Mouse (Mus musculus) myocyte (in vitro differentiated cells): ENCODE measurements around the gene Rin1. TPM values are rescaled to one million over a fixed set of nuclear protein-coding genes. Genes with fewer than 3 reads are reported as not detected.

Experiments used
- H3K27me3 ChIP-seq: one replicate; pipeline ENCODE4 v1.6.1; 2011; ENCODE audit not compliant: control insufficient read depth, insufficient read depth, insufficient read length
- H3K36me3 ChIP-seq: one replicate; pipeline ENCODE4 v1.6.1; 2011; ENCODE audit not compliant: control insufficient read depth, insufficient read depth
- H3K4me2 ChIP-seq: one replicate; pipeline ENCODE4 v1.6.1; 2011; ENCODE audit warnings: low read depth, control low read depth
- H3K4me3 ChIP-seq: one replicate; pipeline ENCODE4 v1.5.1; 2011; ENCODE audit warnings: mild to moderate bottlenecking, control low read depth, moderate library complexity
- H3K79me2 ChIP-seq: one replicate; pipeline ENCODE4 v1.6.1; 2011; ENCODE audit not compliant: control insufficient read depth, insufficient read depth
- H3ac ChIP-seq: one replicate; pipeline ENCODE4 v1.6.1; 2011; ENCODE audit not compliant: control insufficient read depth, insufficient read length
- CEBPB ChIP-seq: IDR thresholded peaks from 2 replicates; pipeline ENCODE4 v1.6.1; 2011; ENCODE audit warnings: mild to moderate bottlenecking, moderate library complexity; ENCODE audit not compliant: poor library complexity, insufficient read depth, severe bottlenecking
- E2F4 ChIP-seq: IDR thresholded peaks from one replicate; pipeline ENCODE4 v1.6.1; 2011; ENCODE audit warnings: mild to moderate bottlenecking, control low read depth, moderate library complexity; ENCODE audit not compliant: insufficient read depth
- MAX ChIP-seq: IDR thresholded peaks from one replicate; pipeline ENCODE4 v1.6.1; 2011; ENCODE audit warnings: low read depth, mild to moderate bottlenecking, control low read depth
- MYOD1 ChIP-seq, 3 experiments: IDR thresholded peaks; one replicate each; pipeline ENCODE4 v1.6.1; 2011; ENCODE audit warnings: control low read depth in 2 of 3, low read depth in 2 of 3, mild to moderate bottlenecking in 2 of 3, moderate library complexity in 1 of 3; ENCODE audit not compliant: insufficient read length in 2 of 3, control insufficient read depth in 1 of 3
- MYOG ChIP-seq, 3 experiments: IDR thresholded peaks; one replicate each; pipeline ENCODE4 v1.6.1; 2011; ENCODE audit warnings: control low read depth in 2 of 3, low read depth in 2 of 3, mild to moderate bottlenecking in 2 of 3; ENCODE audit not compliant: insufficient read length in 2 of 3, control insufficient read depth in 1 of 3, insufficient read depth in 1 of 3
- POLR2A ChIP-seq: IDR thresholded peaks from one replicate; pipeline ENCODE4 v1.6.1; 2011; ENCODE audit warnings: low read depth, mild to moderate bottlenecking, control low read depth, moderate library complexity; ENCODE audit not compliant: insufficient read length
- POLR2AphosphoS2 ChIP-seq: IDR thresholded peaks from one replicate; pipeline ENCODE4 v1.6.1; 2011; ENCODE audit warnings: low read depth, control low read depth; ENCODE audit not compliant: insufficient read length
- REST ChIP-seq: IDR thresholded peaks from one replicate; pipeline ENCODE4 v1.6.1; 2011; ENCODE audit warnings: mild to moderate bottlenecking, control low read depth, moderate library complexity; ENCODE audit not compliant: insufficient read depth, insufficient read length
- SRF ChIP-seq: IDR thresholded peaks from one replicate; pipeline ENCODE4 v1.6.1; 2011; ENCODE audit warnings: low read depth; ENCODE audit not compliant: control insufficient read depth, insufficient read length
- TCF12 ChIP-seq: IDR thresholded peaks from one replicate; pipeline ENCODE4 v1.6.1; 2011; ENCODE audit warnings: mild to moderate bottlenecking, control low read depth; ENCODE audit not compliant: poor library complexity, insufficient read depth, severe bottlenecking
- TCF3 ChIP-seq: IDR thresholded peaks from one replicate; pipeline ENCODE4 v1.6.1; 2011; ENCODE audit warnings: low read depth, control low read depth; ENCODE audit not compliant: insufficient read length
- USF1 ChIP-seq: IDR thresholded peaks from one replicate; pipeline ENCODE4 v1.6.1; 2011; ENCODE audit warnings: low read depth, mild to moderate bottlenecking, control low read depth, moderate library complexity
- polyA plus RNA-seq: library from polyadenylated mRNA; unstranded; fragments of >200 nt; fragmentation: generic; extraction: Trizol; gene quantifications from one replicate; pipeline ENCODE4 v1.2.1, GENCODE M21; 2012; ENCODE audit warnings: missing spikeins

Rin1 gene
- polyA plus RNA-seq, 1 experiment = 63.9 TPM

DNA sequence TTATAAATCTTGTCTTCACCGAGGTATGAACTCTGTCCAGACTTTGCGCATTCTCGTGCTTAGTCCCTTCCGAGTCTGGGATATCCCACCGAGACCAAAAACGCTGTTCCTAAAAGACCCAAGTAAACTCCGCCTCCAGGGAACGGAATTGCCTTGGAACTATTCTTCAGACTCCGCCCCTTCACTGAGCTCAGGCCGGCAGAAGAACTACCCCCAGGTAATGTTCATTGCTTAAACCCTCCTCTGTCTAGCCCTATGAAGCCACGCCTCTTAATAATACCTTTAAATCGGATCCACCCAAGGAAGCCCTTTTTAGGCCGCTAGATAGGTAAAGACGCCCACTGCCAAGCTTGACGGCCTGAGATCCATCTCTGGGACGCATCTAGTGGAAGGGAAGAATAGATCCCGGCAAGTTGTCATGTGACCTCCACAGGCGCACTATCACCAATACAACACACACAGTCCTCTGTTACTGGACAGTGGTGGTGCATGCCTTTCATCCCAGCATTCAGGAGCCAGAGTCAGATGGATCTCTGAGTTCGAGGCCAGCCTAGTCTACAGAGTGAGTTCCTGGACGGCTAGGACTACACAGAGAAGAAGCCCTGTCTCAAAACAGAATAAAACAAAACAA, 22.2 kb downstream of the Rin1 start:
- Histone ChIP-seq H3K27me3 (no peaks in the 10 kb centered on the region), H3K4me2 (peak overlapping the region; percentile 97), H3K79me2 (no peaks in the 10 kb centered on the region), H3K4me3 (peak overlapping the region; percentile 29), H3K36me3 (no peaks in the 10 kb centered on the region), H3ac (no peak overlapping the region)
- no peak for TF ChIP-seq MYOG (IDR thresholded peaks at IDR 0.05; ENCODE audit: control insufficient read depth in 1 of 3, insufficient read depth in 1 of 3, insufficient read length in 2 of 3, low read depth in 2 of 3)
- TF ChIP-seq REST = no peak
- peak; percentile 51 for TF ChIP-seq USF1

DNA sequence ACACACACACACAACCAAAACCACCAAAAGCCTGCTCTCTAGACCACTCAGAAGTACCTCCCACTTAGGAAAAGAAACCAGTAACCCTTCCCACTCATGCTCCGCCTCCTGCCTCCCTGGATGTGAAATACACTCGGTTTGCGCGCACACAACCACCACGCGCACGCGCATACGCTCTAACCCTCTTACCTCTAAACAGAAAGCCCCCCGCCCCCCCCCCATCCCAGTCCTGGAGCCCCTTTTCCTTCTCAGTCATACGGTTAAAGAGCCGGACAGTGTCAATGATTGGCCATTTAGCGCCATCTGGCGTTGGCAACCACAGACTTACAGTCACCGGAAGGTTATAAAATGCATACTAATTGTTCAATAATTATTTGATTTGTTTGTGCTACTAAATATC, 22.7 kb downstream of the Rin1 start:
- Histone ChIP-seq H3K27me3 (no peaks in the 10 kb centered on the region), H3K79me2 (no peaks in the 10 kb centered on the region), H3K36me3 (no peaks in the 10 kb centered on the region), H3ac (no peak overlapping the region), H3K4me3 (peak overlapping the region; percentile 29), H3K4me2 (peak overlapping the region; percentile 97)
- no peak for TF ChIP-seq E2F4
- no peak for TF ChIP-seq MYOD1 (IDR thresholded peaks at IDR 0.05; ENCODE audit: control insufficient read depth in 1 of 3, insufficient read length in 2 of 3, low read depth in 2 of 3)
- no peak for TF ChIP-seq REST
- TF ChIP-seq TCF3 = no peak
- no peak for TF ChIP-seq POLR2A
- TF ChIP-seq TCF12 = no peak
- TF ChIP-seq MAX = no peak
- no peak for TF ChIP-seq MYOG (IDR thresholded peaks at IDR 0.05; ENCODE audit: control insufficient read depth in 1 of 3, insufficient read depth in 1 of 3, insufficient read length in 2 of 3, low read depth in 2 of 3)
- no peak for TF ChIP-seq POLR2AphosphoS2
- no peak for TF ChIP-seq SRF
- TF ChIP-seq CEBPB = no peak
- TF ChIP-seq USF1 = no peak

DNA sequence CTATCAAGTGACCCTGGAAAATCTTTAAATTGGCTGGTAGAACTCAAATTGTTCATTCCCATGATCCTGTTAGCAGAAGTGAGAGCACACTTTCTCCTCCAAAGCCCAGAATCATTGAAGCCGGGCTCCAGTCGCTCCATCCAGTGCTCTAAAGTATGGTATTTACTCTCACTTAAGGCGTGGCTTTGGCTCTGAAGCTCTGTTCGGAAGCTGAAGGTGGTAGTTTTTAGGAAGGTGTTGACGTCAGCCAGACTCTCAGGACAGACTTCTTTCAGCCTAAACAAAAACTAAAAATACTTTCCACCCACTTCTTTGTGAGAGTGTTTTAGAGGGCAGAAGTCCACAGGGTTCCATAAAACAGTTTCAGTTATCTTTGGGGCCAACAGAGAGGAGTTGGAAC, 23.2 kb downstream of the Rin1 start:
- Histone ChIP-seq H3K4me2 (peak overlapping the region; percentile 97), H3K27me3 (no peaks in the 10 kb centered on the region)

DNA sequence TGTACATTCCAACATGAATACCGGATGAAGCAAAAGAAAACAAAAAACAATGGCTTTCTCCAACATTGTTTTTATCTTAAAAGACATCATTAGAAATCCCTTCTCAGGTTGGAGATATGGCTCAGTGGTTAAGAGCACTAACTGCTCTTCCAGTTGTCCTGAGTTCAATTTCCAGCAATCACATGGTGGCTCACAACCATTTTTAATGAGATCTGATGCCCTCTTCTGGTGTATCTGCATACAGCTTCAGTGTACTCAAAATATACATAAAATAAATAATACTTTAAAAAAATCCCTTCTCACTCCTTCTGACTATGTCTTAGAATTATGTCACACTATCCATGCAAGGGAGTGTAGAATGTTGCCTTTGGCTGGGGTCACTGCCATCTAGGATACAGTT, 29.0 kb downstream of the Rin1 start:
- H3K27me3 ChIP-seq = no peaks in the 10 kb centered on the region

More for the DNA sequence above, 23.2 kb downstream of the Rin1 start:
- TF ChIP-seq SRF (no peak), E2F4 (no peak), POLR2AphosphoS2 (no peak), REST (no peak), TCF12 (no peak)
- H3K79me2 ChIP-seq = no peaks in the 10 kb centered on the region
- no peak overlapping the region for H3ac ChIP-seq
- peak overlapping the region; percentile 29 for H3K4me3 ChIP-seq
- no peaks in the 10 kb centered on the region for H3K36me3 ChIP-seq

DNA sequence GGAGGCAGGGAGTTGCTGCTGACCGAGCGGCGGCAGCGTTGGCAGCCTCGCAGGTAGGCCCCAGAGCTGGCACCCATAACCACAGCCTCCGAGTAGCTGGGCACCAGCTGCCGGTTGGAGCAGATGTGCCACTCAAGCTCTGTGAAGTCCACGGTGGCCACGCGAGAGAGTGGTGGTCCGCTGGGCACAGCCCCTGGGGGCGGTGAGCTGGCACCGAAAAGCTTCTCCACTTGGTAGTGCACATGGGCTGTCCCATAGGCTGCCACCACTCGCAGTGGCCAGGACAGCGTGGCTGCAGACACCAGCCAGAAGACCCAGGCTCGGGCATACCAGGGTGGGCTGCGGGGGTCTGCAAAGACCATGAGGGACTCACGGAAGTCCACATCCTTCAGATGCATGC, 31.7 kb downstream of the Rin1 start:
- Histone ChIP-seq H3K4me2 (no peak overlapping the region), H3ac (no peak overlapping the region), H3K4me3 (no peak overlapping the region), H3K36me3 (no peaks in the 10 kb centered on the region), H3K79me2 (no peaks in the 10 kb centered on the region), H3K27me3 (no peaks in the 10 kb centered on the region)
- TF ChIP-seq USF1 = no peak
- TF ChIP-seq MYOD1 (IDR thresholded peaks at IDR 0.05; ENCODE audit: control insufficient read depth in 1 of 3, insufficient read length in 2 of 3, low read depth in 2 of 3) = no peak
- TF ChIP-seq SRF = no peak
- TF ChIP-seq TCF3 = no peak
- no peak for TF ChIP-seq POLR2A
- no peak for TF ChIP-seq CEBPB
- TF ChIP-seq REST = no peak
- no peak for TF ChIP-seq E2F4
- TF ChIP-seq MAX = no peak
- TF ChIP-seq MYOG (IDR thresholded peaks at IDR 0.05; ENCODE audit: control insufficient read depth in 1 of 3, insufficient read depth in 1 of 3, insufficient read length in 2 of 3, low read depth in 2 of 3) = no peak
- no peak for TF ChIP-seq POLR2AphosphoS2
- TF ChIP-seq TCF12 = no peak

More for the DNA sequence above, 29.0 kb downstream of the Rin1 start:
- Histone ChIP-seq H3K4me2 (no peak overlapping the region), H3K36me3 (no peaks in the 10 kb centered on the region), H3K4me3 (no peak overlapping the region), H3ac (no peak overlapping the region), H3K79me2 (no peaks in the 10 kb centered on the region)
- TF ChIP-seq USF1 (peak; percentile 63), TCF3 (no peak)
